Mouse (Mus musculus): ENCODE data around the gene Tle2.

GRCm38 (mm10) chr10:81612779-81613178 lies 38.4 kb downstream of the Tle2 start:
- TF ChIP-seq CTCF (IDR thresholded peaks at IDR 0.05; ENCODE audit: extremely low read depth, insufficient read depth, low read length) (no peak), POLR2A (IDR thresholded peaks at IDR 0.05; ENCODE audit: extremely low read depth, insufficient read depth, low read length) (no peak)

Measured in cortical plate, adult 2 months (tissue).